Mouse (Mus musculus) layer of hippocampus, adult 6 months (tissue): ENCODE results near the gene Dbx1. TPM values are rescaled to one million over a fixed set of nuclear protein-coding genes. Genes with fewer than 3 reads are reported as not detected.

ENCODE experiments used
- long read RNA-seq, 2 experiments: library from polyadenylated mRNA; unstranded; transcript quantifications; one replicate each; pipeline ENCODE4 v2.0.0; 2019 to 2020
- polyA plus RNA-seq: library from polyadenylated mRNA; unstranded; fragments of <200 nt; fragmentation: Nextera tagmentation; gene quantifications from 2 replicates; pipeline ENCODE4 v1.2.3, GENCODE M21; 2021

The Dbx1 gene
- polyA plus RNA-seq = not detected in 2 replicates
- long read RNA-seq, experiment 1 = 0 reads
- long read RNA-seq, experiment 2 = 0 reads

GRCm38 (mm10) chr7:49636491-49637115, at the start of gene Dbx1:
Gene Dbx1, minus strand, starts transcription at chr7:49636849.

Other genes starting within 250 kb of the Dbx1 start
- gene Htatip2, start 122.3 kb upstream of the Dbx1 start, polyA plus RNA-seq = 17.9 and 18.5 TPM in 2 replicates
- 24.9 and 25.4 TPM in 2 replicates for gene Prmt3, start 141.5 kb upstream of the Dbx1 start, polyA plus RNA-seq